Mouse (Mus musculus) c-Kit-positive CD71-positive TER-119-positive erythroid progenitor cells, embryonic 14.5 days (primary cell): ENCODE measurements around the gene Ntrk1.

Experiments used
- DNase-seq: peaks from one replicate; pipeline ENCODE4 v3.0.0-alpha.2; 2013; ENCODE audit warnings: low spot score

Ntrk1 gene

GRCm38 (mm10) chr3:87752567-87752966 lies 42.4 kb downstream of the Ntrk1 start:
- DNase-seq, result no peak

GRCm38 (mm10) chr3:87749977-87750376 lies 45.0 kb downstream of the Ntrk1 start:
- DNase-seq, result no peak

- peak; percentile 9 for DNase-seq
Observed at GRCm38 (mm10) chr3:87749036-87749435, 45.9 kb downstream of the Ntrk1 start.

- no peak for DNase-seq
Observed at GRCm38 (mm10) chr3:87748431-87748830, 46.5 kb downstream of the Ntrk1 start, which contains the start of gene Lrrc71. Lrrc71 (minus strand) TSS chr3:87748625.

- no peak for DNase-seq
Observed at GRCm38 (mm10) chr3:87745036-87745659, 49.8 kb downstream of the Ntrk1 start.

GRCm38 (mm10) chr3:87743927-87744326 lies 51.0 kb downstream of the Ntrk1 start:
- DNase-seq, result no peak

GRCm38 (mm10) chr3:87742735-87743134 lies 52.2 kb downstream of the Ntrk1 start:
- DNase-seq, result no peak

GRCm38 (mm10) chr3:87742013-87742412 lies 52.9 kb downstream of the Ntrk1 start:
- no peak for DNase-seq

GRCm38 (mm10) chr3:87738906-87739305 lies 56.1 kb downstream of the Ntrk1 start:
- DNase-seq, result no peak

- no peak for DNase-seq
Observed at GRCm38 (mm10) chr3:87735335-87735734, 59.6 kb downstream of the Ntrk1 start.

- no peak for DNase-seq
Observed at GRCm38 (mm10) chr3:87733984-87734761, 60.8 kb downstream of the Ntrk1 start.

GRCm38 (mm10) chr3:87733098-87733497 lies 61.9 kb downstream of the Ntrk1 start:
- no peak for DNase-seq

GRCm38 (mm10) chr3:87728696-87729095 lies 66.3 kb downstream of the Ntrk1 start:
- no peak for DNase-seq
